Mouse (Mus musculus) liver, embryonic 14.5 days (tissue): Measurements from ENCODE around the gene Hoxb8. TPM values are rescaled to one million over a fixed set of nuclear protein-coding genes. Genes with fewer than 3 reads are reported as not detected.

Source experiments
- ATAC-seq: fragments of 200-750 bp; cut with Nextera tagmentation; 2 replicates; pipeline ENCODE4 v1.8.0; 2017; ENCODE audit warnings: moderate number of reproducible peaks, mild to moderate bottlenecking, moderate library complexity; ENCODE audit not compliant: insufficient read depth
- DNase-seq, 3 experiments: peaks; one replicate each; pipeline ENCODE4 v3.0.0-alpha.2; 2012 to 2013; ENCODE audit warnings: low read depth in 3 of 3, low spot score in 3 of 3
- H3K27ac ChIP-seq: fragments of 300-500 bp; sonication (generic); 2 replicates; pipeline ENCODE4 v1.5.1; 2014; ENCODE audit warnings: moderate library complexity, mild to moderate bottlenecking, control low read depth, inconsistent platforms
- H3K27me3 ChIP-seq: fragments of 300-500 bp; sonication (generic); 2 replicates; pipeline ENCODE4 v1.6.1; 2014; ENCODE audit warnings: mild to moderate bottlenecking, low read length, moderate library complexity; ENCODE audit not compliant: control insufficient read depth, insufficient read depth
- H3K36me3 ChIP-seq: fragments of 300-500 bp; sonication (generic); replicated peaks from 2 replicates; pipeline ENCODE4 v1.6.1; 2014; ENCODE audit warnings: low read depth; ENCODE audit not compliant: control insufficient read depth, insufficient read depth
- H3K4me1 ChIP-seq, 2 experiments: fragments of 200-500 bp in 1 of 2; fragments of 300-500 bp in 1 of 2; sonication (generic) in 1 of 2; replicated peaks; 2 replicates each; pipeline ENCODE4 v1.6.1; 2012 to 2014; ENCODE audit warnings: antibody characterized with exemption in 1 of 2, inconsistent platforms in 1 of 2, low read length in 1 of 2; ENCODE audit not compliant: control insufficient read depth in 2 of 2, insufficient read depth in 2 of 2
- H3K4me2 ChIP-seq: fragments of 300-500 bp; sonication (generic); 2 replicates; pipeline ENCODE4 v1.6.1; 2014; ENCODE audit warnings: low read depth, mild to moderate bottlenecking, control low read depth, moderate library complexity
- H3K4me3 ChIP-seq, 2 experiments: fragments of 200-500 bp in 1 of 2; fragments of 300-500 bp in 1 of 2; sonication (generic) in 1 of 2; 2 replicates each; pipeline ENCODE4 v1.5.1; 2012 to 2014; ENCODE audit warnings: low read depth in 2 of 2, low read length in 2 of 2, mild to moderate bottlenecking in 2 of 2, control low read depth in 1 of 2, inconsistent platforms in 1 of 2, moderate library complexity in 1 of 2; ENCODE audit not compliant: insufficient read depth in 1 of 2
- H3K9ac ChIP-seq: fragments of 300-500 bp; sonication (generic); replicated peaks from 2 replicates; pipeline ENCODE4 v1.6.1; 2014; ENCODE audit warnings: mild to moderate bottlenecking, control low read depth, moderate library complexity
- H3K9me3 ChIP-seq: fragments of 300-500 bp; sonication (generic); 2 replicates; pipeline ENCODE4 v1.6.1; 2016; ENCODE audit warnings: low read length, mixed read lengths; ENCODE audit not compliant: control insufficient read depth
- CTCF ChIP-seq: IDR thresholded peaks from 2 replicates; pipeline ENCODE4 v1.5.1; 2016; ENCODE audit warnings: antibody characterized with exemption, low read depth, control low read depth
- EP300 ChIP-seq: IDR thresholded peaks from 2 replicates; pipeline ENCODE4 v1.6.1; 2016; ENCODE audit warnings: antibody characterized with exemption, low read depth
- WGBS: fragments of 180-500 bp; shearing (Covaris S2); extraction: QIAGEN DNeasy Blood & Tissue Kit; methylation state at CpG from one replicate; pipeline ENCODE4 v1.1.7; 2014; ENCODE audit not compliant: insufficient replicate concordance; 5-methylcytosine and 5-hydroxymethylcytosine counted together
- polyA plus RNA-seq, 2 experiments: library from polyadenylated mRNA; depleted of rRNA in 1 of 2; stranded (reverse) in 1 of 2; unstranded in 1 of 2; fragments of >200 nt; fragmentation: Nextera tagmentation in 1 of 2; extraction: Ambion mirVana in 1 of 2; gene quantifications; 2 replicates each; pipeline versions ENCODE4 v1.2.1 to v1.2.3; 2012 to 2014

Hoxb8 gene
- polyA plus RNA-seq, 2 experiments, result 0.03 TPM; not detected in 1

DNA sequence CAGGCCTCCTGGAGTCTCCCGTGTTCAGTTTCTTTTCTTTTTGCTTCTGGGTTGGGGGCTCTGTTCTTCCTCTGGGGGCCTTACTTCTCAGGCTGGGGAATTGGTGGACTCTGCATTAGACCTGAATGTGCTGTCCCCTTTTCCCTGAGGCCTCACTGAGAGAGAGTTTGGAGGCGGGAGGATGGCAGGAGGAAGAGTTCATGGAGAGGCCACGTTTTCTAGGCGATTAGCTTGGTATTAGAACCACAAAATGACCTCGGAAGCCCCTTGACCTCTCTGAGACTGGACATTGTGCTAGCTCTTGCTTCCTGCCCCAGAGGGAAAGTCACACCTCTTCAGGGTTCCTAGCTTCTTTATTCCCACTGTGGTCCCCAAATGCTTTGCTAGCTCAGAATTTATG, 42.4 kb downstream of the Hoxb8 start:
- no peak overlapping the region for H3K4me3 ChIP-seq
- H3K36me3 ChIP-seq, result no peaks in the 10 kb centered on the region
- 18% methylated on average over 5 of the region's 5 CpGs for WGBS
- TF ChIP-seq CTCF (no peak), EP300 (no peak)
- H3K9ac ChIP-seq, result no peak overlapping the region
- no peaks in the 10 kb centered on the region for H3K4me1 ChIP-seq
- no peak overlapping the region for H3K27ac ChIP-seq
- no peak overlapping the region for H3K4me2 ChIP-seq
- ATAC-seq (no peak), DNase-seq (no peak)
- no peaks in the 10 kb centered on the region for H3K9me3 ChIP-seq
- peaks cover 68% of the 10 kb centered on the region for H3K27me3 ChIP-seq

- no peak for DNase-seq
- H3K27me3 ChIP-seq, result peaks cover 63% of the 10 kb centered on the region
- H3K4me3 ChIP-seq, result no peak overlapping the region
These were observed 43.3 kb downstream of the Hoxb8 start for GRCm38 (mm10) chr11:96324965-96325364.

DNA sequence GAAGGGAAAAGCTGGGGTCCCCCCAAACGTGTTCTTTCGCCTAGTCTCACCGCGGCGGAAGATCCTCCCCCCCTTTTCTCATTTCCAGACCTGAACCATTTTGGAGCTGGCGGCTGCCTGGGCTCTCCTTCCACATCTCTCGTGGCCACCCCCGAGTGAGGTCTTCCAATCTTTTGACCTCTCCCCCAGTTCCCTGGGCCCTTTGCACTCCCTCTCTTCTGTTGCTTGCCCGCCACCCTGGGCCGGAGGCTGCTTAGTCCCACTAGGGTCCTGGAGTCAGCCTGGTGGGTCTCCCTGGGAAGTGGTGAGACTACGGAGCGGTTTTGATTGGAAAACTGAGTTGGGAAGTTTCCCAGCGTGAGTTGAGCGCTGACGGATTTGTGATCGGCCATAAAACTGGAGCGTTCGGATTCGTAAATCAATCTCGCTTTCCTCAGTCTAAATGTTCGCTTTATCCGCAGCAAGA, 44.1 kb downstream of the Hoxb8 start:
- TF ChIP-seq CTCF (no peak), EP300 (no peak)
- WGBS, result 47% methylated on average over 22 of the region's 22 CpGs
- Histone ChIP-seq H3K27ac (no peak overlapping the region), H3K27me3 (peaks cover 63% of the 10 kb centered on the region), H3K4me2 (no peak overlapping the region), H3K9me3 (no peaks in the 10 kb centered on the region), H3K9ac (no peak overlapping the region), H3K4me1 (no peaks in the 10 kb centered on the region), H3K4me3 (no peak overlapping the region), H3K36me3 (no peaks in the 10 kb centered on the region)
- no peak for DNase-seq
- ATAC-seq, result no peak

More at GRCm38 (mm10) chr11:96324965-96325364, 43.3 kb downstream of the Hoxb8 start:
- no peak overlapping the region for H3K9ac ChIP-seq
- no peak for ATAC-seq
- H3K9me3 ChIP-seq, result no peaks in the 10 kb centered on the region
- TF ChIP-seq EP300 (no peak), CTCF (no peak)
- H3K4me2 ChIP-seq, result no peak overlapping the region
- no peaks in the 10 kb centered on the region for H3K4me1 ChIP-seq
- 27% methylated on average over 8 of the region's 8 CpGs for WGBS
- no peaks in the 10 kb centered on the region for H3K36me3 ChIP-seq
- H3K27ac ChIP-seq, result no peak overlapping the region

GRCm38 (mm10) chr11:96326705-96327104, 45.0 kb downstream of the Hoxb8 start:
- no peak overlapping the region for H3K27ac ChIP-seq
- no peak overlapping the region for H3K9ac ChIP-seq
- no peaks in the 10 kb centered on the region for H3K9me3 ChIP-seq
- no peak overlapping the region for H3K4me2 ChIP-seq
- TF ChIP-seq EP300 (no peak), CTCF (no peak)
- peaks cover 64% of the 10 kb centered on the region for H3K27me3 ChIP-seq
- no peak overlapping the region for H3K4me3 ChIP-seq
- no peaks in the 10 kb centered on the region for H3K36me3 ChIP-seq
- DNase-seq (no peak), ATAC-seq (no peak)
- 43% methylated on average over 12 of the region's 12 CpGs for WGBS
- H3K4me1 ChIP-seq, result no peaks in the 10 kb centered on the region

GRCm38 (mm10) chr11:96327122-96327521, 45.4 kb downstream of the Hoxb8 start:
- Histone ChIP-seq H3K4me3 (no peak overlapping the region), H3K27me3 (peaks cover 66% of the 10 kb centered on the region), H3K4me2 (no peak overlapping the region), H3K9me3 (no peaks in the 10 kb centered on the region), H3K36me3 (no peaks in the 10 kb centered on the region), H3K4me1 (no peaks in the 10 kb centered on the region), H3K27ac (no peak overlapping the region), H3K9ac (no peak overlapping the region)
- no peak for DNase-seq
- ATAC-seq, result no peak
- TF ChIP-seq CTCF (no peak), EP300 (no peak)
- 41% methylated on average over 7 of the region's 7 CpGs for WGBS
